Mouse (Mus musculus): ENCODE measurements around the gene Stpg2.

- no peak for TF ChIP-seq POLR2A (IDR thresholded peaks at IDR 0.05; ENCODE audit: low read depth, low read length)
- TF ChIP-seq CTCF (IDR thresholded peaks at IDR 0.05; ENCODE audit: extremely low read depth, insufficient read depth, insufficient read length, insufficient replicate concordance): no peak
These were observed 21.3 kb downstream of the Stpg2 start for GRCm38 (mm10) chr3:139226811-139227210.
